Mouse (Mus musculus) urinary bladder, postnatal 4 days (tissue): ENCODE measurements at regions not wholly inside any gene's neighbourhood (a gene's known extent, or its start where the extent isn't known, plus 50 kb on each side); places are given as distances from the start of the nearest gene placed in this dataset.
"Not testable (repeated sequence)": the region's sequence is repeated elsewhere in the genome, so short reads cannot be mapped to it uniquely, and the experiment has no call there.

Experiments
- DNase-seq, 2 experiments: peaks; one replicate each; pipeline ENCODE4 v3.0.0; 2021 to 2022; ENCODE audit warnings: low spot score in 2 of 2

DNA sequence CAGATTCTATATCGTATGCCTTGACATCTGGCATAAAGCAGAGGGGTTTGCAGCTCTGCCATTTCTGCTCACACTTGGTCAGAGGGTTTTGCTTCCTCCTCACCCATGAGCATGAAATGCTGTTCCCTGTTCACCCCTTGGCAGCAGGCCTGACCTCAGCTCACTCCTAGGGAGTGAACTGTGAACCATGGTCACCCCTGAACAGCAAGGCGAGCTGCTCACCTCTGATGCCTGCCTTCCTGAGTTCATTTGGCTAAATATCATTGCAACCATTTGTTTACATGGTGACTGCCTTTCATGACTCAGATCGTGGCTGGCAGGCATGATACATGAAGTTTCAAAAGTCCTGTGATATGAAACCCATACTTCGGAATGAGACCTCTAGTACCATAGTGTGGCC lies 418.2 kb downstream of the Tcerg1l start:
- DNase-seq, result no peak

DNA sequence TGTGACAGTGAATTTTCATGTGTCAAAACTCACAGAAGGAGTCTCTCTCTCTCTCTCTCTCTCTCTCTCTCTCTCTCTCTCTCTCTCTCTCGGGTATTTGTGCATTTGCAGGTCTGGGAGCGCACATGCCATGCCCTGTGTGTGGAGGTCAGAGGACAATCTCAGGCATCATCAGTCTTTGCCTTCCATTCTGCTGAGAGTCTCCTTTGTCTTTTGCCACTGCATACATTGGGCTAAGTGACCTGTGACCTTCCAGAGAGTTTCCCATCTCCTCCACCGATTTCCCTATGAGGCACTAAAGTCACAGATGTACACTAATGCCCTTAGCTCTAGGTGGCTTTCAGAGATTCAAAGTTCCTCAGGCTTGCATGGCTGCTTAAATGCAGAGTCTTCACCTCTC lies 391.7 kb downstream of the Tcerg1l start:
- no peak for DNase-seq

DNA sequence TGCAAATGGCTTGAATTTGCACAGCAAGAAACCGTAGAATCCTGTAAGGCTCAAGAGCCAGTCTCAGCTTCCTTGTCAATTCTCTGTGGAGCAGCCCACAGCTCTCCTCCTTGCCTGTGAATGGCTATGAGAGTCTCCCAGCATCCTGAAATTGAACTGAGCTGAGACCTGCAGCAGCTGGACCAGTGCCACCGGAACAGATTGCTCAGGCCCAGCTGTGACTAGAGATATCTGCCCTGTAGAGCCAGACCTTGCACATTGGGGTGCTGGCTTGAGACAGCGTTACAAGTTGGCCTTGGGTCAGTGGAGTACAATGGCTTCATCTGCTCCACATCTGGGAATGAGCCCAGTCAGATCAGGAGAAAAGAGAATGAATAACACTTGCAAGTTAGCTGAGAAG lies 390.6 kb downstream of the Tcerg1l start:
- peak in 1 of 2 experiments; percentile 47 for DNase-seq

DNA sequence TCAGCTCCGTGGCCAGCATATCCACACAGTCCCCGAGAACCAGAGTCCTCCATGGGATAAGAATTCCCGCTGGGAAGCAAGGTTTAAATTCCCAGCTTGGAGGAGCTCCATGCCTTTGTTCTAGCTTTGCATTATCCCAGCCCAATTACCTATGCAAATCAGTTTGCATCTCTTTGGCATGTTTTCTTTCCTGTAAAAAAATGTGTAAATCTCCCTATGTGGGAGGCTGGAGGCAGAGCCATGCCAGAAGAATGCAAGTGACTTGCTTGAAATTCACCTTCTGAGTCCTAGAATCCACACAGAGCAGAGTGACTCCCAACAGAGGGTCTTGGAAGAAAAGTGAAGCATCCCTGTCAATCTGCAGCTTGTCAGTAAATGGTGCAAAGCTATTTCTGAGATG lies 388.9 kb downstream of the Tcerg1l start:
- DNase-seq, result no peak

DNA sequence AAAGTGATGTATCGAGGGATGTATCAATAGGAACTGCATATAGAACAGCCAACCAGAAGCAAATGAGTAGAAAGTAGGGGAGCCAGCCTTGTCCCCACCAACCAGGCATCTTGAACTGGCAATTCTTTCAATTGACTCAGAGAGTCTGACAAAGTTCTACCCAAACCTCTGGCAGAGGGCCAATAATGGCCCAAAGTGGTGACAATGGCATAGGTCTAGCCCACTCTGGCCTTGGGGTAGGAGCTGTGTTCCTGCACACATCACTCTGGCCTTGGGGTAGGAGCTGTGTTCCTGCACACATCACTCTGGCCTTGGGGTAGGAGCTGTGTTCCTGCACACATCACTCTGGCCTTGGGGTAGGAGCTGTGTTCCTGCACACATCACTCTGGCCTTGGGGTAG lies 373.5 kb downstream of the Tcerg1l start:
- not testable (repeated sequence) for DNase-seq

DNA sequence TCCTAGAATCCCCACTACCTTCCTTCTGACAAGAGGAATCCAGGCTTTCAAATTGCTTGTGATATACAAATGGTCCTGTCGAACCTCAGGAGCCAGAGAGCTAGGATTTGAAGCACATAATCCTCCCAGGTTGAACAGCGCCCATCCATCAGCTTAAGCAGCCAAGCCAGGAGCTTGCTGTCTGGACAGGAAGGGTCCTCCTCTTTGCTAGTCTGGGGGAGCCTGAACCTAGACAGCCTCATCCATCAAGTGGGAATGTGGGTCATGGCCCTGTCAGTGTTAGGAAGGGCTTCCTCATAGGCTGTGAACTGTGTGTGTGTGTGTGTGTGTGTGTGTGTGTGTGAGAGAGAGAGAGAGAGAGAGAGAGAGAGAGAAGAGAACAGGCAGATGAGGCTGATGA lies 345.8 kb downstream of the Tcerg1l start:
- no peak for DNase-seq

DNA sequence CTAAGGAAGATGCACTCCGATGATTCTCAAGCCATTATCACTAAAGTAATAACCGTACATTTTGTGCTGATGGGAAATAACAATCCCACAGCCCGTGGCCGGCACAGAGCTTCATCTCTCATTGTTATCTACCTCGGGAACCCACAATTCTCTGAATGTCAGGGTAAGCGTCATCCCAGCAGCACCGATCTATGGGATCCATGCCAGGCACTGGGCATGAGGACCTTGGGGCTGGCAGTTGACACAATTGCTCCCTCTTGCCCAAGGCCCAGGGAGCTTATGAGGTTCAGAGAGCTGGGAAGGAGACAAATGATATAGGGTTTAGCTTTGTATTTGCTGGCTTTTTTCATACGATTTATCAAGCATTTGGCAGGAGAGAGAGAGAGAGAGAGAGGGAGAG lies 342.8 kb downstream of the Tcerg1l start:
- no peak for DNase-seq

DNA sequence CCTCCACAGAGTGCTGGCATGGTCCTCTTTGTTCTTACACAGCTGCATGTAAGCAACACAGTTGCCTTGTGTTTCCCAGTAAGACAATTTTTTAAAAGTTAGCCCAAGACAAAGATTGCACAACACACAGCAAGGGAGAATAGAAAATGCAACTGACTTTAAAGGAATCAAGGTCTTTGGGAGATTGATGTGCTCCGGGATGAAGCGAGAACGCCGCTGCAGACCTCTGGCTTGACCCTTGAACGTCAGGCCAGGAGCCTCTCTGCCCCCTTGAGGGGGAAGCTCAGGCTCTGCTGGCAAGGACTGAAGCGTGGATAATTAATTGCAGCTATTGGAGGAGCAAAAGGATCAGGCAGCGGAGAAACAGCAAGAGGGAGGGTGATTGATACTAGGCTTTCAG lies 336.4 kb downstream of the Tcerg1l start:
- no peak for DNase-seq

DNA sequence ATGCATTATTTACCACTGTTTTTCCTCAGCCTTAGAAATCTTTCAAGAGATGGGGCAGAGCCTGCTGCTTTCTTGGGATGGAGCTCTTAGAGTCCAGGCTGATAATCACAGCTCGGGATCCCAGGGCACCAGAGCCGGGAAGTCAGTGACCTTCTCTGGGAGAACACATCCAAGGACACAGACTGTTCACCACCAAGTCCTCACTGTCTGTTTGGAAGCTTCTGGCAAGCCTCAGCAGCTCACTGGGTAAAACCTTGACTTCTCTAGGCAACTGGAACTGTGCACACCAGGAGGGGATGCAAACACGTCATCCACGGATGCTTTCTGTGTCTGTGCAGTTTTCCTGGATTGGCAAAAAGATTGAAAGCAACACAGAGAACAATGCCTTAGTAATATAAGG lies 330.6 kb downstream of the Tcerg1l start:
- no peak for DNase-seq

DNA sequence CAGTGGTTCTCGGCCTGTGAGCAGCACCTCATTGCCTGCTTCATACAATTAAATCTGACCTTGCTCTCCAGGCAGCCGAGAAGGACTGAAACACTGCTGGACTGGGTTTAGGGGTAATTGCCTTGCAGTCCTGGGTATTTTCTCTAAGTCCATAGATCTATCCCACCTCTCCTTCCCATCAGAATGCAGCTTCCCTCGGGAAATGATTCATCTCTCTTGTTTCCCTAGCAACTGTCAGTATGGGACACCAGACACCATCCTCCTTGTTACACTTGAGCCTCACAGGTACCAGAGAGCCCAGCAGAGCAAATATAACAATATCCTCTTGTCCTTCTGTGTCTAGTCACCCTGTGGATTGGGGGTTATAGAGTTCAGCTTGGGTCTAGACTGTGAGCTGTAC lies 322.3 kb downstream of the Tcerg1l start:
- DNase-seq, result no peak

DNA sequence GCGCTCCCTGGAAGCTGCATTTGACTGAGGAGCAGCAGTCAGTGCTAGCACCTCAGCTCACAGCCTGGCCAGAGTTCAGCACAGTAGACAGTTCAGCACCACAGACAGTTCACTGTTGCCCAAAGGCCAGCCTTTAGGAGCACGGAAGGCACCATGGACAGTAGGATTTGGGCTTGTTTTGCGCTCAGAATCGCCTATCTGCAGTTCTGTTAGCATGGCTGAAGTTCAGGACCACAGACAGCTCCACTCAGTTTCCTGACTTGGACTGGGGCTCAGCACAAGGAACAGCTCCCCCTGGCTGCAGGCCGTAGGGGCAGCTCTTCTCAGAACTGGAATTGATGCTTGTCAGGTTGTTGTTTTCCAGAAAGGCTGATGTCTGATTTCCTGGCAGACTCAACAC lies 313.6 kb downstream of the Tcerg1l start:
- DNase-seq, result peak; percentile 78 to 89

DNA sequence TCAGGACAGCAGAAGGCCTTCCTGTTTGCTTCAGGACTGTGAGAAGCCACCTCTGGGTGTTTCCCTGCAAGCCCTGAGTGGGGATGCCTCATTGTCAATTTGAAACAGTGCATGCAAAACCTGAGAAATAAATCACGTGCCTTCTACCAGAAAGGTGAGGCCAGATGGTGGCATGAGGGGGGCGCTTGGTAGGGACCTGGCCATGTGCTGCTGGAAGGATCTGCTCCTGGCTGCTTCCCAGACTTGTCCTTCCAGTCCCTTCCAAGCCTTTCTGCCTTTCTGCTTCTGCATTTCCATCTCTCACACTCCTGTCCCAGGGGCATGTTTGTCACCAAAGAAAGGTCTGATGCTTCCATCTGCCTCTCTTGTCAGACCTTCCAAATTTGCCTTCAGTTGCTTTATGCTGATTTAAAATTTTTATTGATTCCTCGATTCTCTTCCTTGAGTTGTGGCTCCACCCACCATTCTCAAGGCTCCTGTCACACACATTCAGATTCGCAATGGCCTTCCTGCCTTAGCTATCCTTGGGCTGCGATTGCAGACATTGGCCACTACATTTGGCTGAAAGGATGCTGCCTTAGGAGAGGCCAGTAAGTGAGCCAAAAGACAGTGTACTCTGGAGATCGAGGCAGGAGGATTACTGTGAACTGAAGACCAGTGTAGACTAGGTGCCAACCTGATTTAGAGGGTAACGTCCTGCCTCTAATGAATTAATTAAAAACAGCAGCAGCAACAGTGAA lies 289.9 kb downstream of the Tcerg1l start:
- DNase-seq, result peak in 1 of 2 experiments; percentile 50

DNA sequence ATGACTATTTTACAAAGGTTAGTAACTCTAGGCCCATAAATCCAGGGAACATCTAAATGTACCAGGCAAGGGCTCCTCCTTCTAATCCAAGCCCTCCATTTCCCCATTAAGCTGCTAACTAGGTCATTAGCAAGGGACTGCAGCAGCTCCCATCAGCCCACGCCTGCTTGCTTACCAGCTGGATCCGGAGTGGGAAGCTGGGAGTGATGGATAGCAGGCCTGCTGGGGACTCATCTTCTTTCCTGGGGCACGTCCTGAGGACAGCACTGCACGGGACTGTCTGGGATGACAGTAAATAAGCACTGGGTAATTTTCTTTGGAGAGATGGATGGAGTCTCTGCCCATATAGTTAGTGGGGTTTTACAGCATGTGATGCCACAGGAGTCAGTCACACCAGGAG lies 276.0 kb downstream of the Tcerg1l start:
- no peak for DNase-seq

DNA sequence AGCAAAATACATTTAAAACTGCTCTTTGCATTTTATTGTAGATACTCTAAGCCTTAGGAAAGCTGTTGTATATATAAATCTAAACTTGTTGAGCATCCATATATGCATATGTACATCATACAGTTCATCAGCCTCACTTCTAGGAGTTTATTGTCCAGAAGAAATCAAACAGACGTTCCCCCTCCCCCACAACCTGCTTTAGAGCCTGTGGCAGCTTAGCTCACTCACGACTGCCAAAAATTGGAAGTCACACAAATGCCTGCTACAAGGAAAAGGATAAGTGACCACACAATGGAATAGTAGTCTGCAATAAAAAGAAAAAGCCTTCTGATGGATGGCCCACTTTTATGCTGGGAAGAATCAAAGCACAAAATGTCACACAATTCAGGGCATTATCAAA lies 267.8 kb downstream of the Tcerg1l start:
- no peak for DNase-seq

DNA sequence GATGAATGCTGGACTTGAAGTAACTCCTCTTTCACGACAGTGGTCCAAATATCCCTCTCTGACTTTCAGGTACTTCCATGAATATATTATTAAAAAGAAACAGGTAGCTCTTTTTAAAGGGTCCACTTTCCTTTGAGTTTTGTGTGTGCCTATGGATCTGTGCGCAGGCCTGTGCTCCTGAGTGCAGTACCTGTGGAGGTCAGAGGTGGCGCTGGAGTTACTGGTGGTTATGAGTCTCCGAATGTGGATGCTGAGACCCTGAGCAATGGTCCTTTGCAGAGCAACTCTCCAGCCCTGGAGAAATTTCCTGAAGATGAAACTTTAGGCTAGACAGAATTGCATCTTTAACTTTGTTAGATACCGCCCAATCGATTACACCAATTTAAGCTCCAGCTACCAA lies 264.1 kb downstream of the Tcerg1l start:
- no peak for DNase-seq

DNA sequence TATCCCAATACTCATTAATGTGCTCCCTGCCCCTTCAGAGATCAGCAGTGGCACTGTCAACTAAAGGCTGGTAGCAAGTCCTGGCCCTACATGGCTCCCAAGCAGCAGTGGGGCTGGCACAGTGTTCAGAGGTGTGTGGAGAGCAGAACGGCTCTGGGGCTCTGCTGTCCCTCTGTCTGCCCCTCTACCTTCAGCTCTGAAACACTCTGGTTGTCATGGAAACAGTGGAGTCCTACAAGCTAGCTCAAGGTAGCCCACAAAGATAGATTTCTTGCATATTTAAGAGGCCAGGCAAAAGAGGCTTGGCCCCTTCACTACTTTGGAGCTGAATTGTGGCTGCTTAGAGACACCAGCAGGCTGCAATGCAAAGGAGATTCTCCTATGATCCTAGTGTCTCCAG lies 259.6 kb downstream of the Tcerg1l start:
- DNase-seq, result no peak

DNA sequence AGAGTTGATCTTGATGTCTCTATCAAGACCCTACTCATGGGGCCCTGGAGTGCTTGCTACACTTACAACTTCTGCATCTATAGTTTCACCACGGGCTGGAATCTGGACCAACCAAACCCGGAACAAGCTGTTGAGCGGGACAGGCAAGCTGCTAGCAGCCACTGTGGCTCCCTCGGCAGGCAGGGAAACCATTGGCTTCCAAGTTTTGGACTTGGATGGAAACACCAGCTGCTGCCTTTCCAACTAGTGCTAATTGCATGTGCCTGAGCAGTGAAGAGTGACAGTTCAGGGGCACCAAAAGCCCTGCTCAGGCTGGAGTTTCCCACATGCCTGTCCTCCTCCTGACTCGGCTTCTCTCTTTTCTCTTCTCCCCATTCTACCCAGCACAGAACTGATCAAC lies 257.8 kb downstream of the Tcerg1l start:
- no peak for DNase-seq

DNA sequence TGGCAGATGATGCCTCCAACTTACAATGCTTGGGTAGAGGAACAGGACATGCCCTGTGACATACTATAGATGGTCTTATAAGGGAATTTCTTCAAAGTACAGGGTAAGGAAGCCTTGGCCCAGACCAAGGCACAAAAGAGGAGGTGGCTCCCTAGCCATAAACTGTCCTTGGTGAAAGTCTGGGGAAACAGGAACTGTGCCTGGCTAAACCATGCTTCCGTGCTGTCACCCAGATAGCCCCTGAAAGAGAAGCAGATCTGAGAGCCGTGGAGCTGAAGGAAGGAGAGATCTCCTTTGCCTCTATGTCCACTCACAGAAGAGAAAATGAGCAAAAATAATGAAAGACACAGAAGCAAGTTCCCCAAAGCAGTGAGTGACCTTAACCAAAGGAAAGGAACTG lies 248.0 kb downstream of the Tcerg1l start:
- no peak for DNase-seq

DNA sequence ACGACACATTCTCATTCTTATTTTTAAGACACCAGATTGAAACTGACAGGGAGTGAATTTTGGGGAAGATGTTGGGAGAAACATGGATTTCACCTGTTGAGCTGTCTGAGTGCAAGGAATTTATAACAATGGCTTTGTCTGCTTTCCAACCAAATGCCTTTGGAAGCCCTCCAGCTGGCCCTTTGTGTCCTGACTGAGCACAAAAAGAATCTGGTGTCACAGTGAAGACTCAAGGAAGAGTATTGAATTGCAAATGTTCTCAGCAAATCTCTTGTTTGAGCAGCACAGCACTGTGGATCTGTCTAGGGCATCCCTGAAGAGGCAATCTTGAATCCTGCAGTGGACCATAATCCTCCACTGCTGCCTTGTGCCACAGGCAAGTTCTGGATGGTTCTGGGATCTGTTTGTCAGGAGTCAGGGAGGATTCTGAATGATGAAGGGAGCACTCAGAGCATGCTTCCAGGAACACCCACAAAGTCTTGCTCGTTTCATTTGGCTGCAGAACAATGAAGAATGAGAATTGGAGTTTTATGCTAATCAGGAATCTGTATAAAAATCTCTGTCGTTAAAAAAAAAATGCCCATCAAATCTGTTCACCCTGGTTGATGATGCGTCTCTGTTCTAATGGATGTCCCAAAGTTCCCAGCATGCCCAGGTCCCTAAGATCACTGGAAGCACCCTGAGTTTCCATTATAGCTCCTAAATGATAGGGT lies 243.9 kb downstream of the Tcerg1l start:
- no peak for DNase-seq
